Mouse (Mus musculus) stomach, embryonic 14.5 days (tissue): Measurements from ENCODE around the gene Usp54. TPM values are rescaled to one million over a fixed set of nuclear protein-coding genes. Genes with fewer than 3 reads are reported as not detected.

ENCODE experiments used
- ATAC-seq: fragments of 200-750 bp; cut with Nextera tagmentation; 2 replicates; pipeline ENCODE4 v1.8.0; 2017; ENCODE audit warnings: low read depth, moderate TSS enrichment; ENCODE audit not compliant: insufficient number of reproducible peaks, insufficient read depth, low FRiP score
- H3K27ac ChIP-seq: fragments of 300-500 bp; sonication (generic); 2 replicates; pipeline ENCODE4 v1.5.1; 2014; ENCODE audit warnings: mild to moderate bottlenecking, low read length, moderate library complexity, mixed read lengths
- H3K27me3 ChIP-seq: fragments of 300-500 bp; sonication (generic); 2 replicates; pipeline ENCODE4 v1.6.1; 2014; ENCODE audit warnings: low read length, control low read depth, mixed read lengths; ENCODE audit not compliant: control insufficient read depth, insufficient read depth
- H3K36me3 ChIP-seq: fragments of 300-500 bp; sonication (generic); 2 replicates; pipeline ENCODE4 v1.6.1; 2014; ENCODE audit warnings: mild to moderate bottlenecking, control low read depth, low read length, moderate library complexity, mixed read lengths; ENCODE audit not compliant: control insufficient read depth, insufficient read depth
- H3K4me1 ChIP-seq: fragments of 300-500 bp; sonication (generic); 2 replicates; pipeline ENCODE4 v1.6.1; 2014; ENCODE audit warnings: low read length, control low read depth, mixed read lengths; ENCODE audit not compliant: control insufficient read depth, insufficient read depth
- H3K4me2 ChIP-seq: fragments of 300-500 bp; sonication (generic); replicated peaks from 2 replicates; pipeline ENCODE4 v1.6.1; 2014; ENCODE audit warnings: low read depth, low read length, control low read depth
- H3K4me3 ChIP-seq: fragments of 300-500 bp; sonication (generic); 2 replicates; pipeline ENCODE4 v1.5.1; 2014; ENCODE audit warnings: low read depth, low read length, control low read depth
- H3K9ac ChIP-seq: fragments of 300-500 bp; sonication (generic); replicated peaks from 2 replicates; pipeline ENCODE4 v1.6.1; 2014; ENCODE audit warnings: low read depth, mild to moderate bottlenecking, control low read depth, low read length, moderate library complexity, mixed read lengths
- H3K9me3 ChIP-seq: fragments of 300-500 bp; sonication (generic); 2 replicates; pipeline ENCODE4 v1.6.1; 2016; ENCODE audit warnings: low read depth, low read length, control low read depth; ENCODE audit not compliant: control insufficient read depth
- WGBS: fragments of 180-500 bp; shearing (Covaris S2); extraction: QIAGEN DNeasy Blood & Tissue Kit; methylation state at CpG from one replicate; pipeline ENCODE4 v1.1.7; 2014; 5-methylcytosine and 5-hydroxymethylcytosine counted together
- polyA plus RNA-seq: library from polyadenylated mRNA; unstranded; fragments of >200 nt; fragmentation: Nextera tagmentation; extraction: Ambion mirVana; gene quantifications from 2 replicates; pipeline ENCODE4 v1.2.1, GENCODE M21; 2014

Usp54 gene
- polyA plus RNA-seq, result 8.4 and 9.8 TPM in 2 replicates

DNA sequence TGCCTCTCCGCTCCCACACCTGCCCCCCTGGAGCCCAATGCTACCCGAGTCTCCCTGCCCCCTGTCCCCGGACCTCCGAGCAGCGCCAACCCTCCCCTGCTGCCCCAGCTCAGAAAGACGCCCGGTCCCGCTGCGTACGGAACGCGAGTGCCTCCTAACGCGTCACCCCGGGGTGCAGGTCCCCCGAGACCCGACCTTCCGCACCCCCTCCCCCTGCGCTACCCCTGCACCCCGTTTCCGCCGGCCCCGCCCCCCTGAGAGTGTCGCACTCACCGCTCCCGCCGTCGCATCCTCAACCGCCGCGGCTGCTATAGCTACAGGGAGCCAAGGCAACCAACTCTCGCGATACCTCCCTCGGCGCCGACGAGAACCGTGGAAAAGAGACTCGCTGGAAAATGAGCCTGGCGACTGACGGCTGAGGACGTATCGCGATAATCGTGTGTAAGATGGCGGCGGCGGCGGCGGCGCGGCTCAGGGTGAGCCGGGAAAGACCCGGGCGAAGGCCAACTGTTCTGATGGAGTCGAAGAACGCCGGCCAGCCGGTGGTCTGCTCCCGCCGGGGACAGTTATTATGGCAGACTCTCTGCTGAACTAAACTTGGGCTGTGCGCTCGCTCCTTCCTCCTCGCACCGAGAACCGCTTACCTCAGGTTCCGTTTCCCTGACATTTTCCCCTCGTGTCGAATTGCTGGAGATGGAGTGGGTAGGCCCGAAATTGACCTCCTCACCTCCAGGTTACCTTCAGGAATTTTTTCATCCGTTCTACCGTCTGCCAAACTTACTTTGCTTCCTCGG, at the start of gene Usp54:
Usp54 (minus strand) TSS at position 420 of the 794 bp plus-strand sequence.
- Histone ChIP-seq H3K9me3 (no peaks in the 10 kb centered on the region), H3K9ac (peak within 1 kb of the TSS; percentile 79), H3K27ac (peak within 1 kb of the TSS; percentile 92), H3K4me2 (peak within 1 kb of the TSS; percentile 78), H3K36me3 (no peaks in the 10 kb centered on the region), H3K4me1 (peaks cover 6% of the 10 kb centered on the region; the same call in 1 of the 2 replicates), H3K27me3 (no peaks in the 10 kb centered on the region), H3K4me3 (peak within 1 kb of the TSS; percentile 74)
- under 1% methylated on average over 73 of the region's 73 CpGs for WGBS
- ATAC-seq, result peak; percentile 96

DNA sequence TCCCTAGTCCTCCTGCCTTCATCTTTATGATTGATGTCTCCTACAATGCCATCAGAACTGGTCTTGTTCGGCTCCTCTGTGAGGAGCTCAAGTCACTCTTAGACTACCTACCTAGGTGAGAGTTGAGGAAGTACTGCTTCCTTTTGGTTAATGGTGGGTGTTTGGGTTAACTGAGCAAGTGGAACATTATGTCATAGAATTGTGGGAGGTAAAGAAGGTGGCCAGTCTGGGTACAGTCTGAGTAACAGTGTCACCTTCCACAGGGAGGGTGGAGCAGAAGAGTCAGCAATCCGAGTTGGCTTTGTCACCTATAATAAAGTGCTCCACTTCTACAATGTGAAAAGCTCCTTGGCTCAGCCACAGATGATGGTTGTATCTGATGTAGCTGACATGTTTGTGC, 48.1 kb upstream of the Usp54 start:
- 77% methylated on average over 2 of the region's 2 CpGs for WGBS
- Histone ChIP-seq H3K4me3 (no peak overlapping the region), H3K36me3 (peaks cover 95% of the 10 kb centered on the region), H3K27ac (no peak overlapping the region), H3K4me1 (no peaks in the 10 kb centered on the region), H3K9me3 (no peaks in the 10 kb centered on the region), H3K27me3 (no peaks in the 10 kb centered on the region), H3K4me2 (no peak overlapping the region), H3K9ac (no peak overlapping the region)
- ATAC-seq, result no peak

DNA sequence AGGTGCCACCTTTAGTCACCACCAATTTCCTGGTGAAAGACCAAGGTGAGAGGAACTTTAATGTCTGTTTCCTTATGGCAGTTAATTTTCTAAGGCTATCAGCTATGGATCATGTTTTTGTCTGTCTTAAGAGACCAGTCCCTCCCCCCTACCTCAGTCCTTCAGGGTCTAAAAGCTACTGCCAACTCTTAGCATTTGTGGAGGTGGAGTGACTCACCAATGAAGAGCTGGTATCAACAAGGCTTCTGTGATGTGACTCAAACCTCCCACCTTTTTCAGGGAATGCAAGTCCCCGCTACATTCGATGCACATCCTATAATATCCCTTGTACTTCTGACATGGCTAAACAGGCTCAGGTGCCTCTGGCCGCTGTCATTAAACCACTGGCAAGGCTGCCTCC, 45.7 kb upstream of the Usp54 start:
- H3K4me2 ChIP-seq, result no peak overlapping the region
- no peak overlapping the region for H3K27ac ChIP-seq
- no peak for ATAC-seq
- WGBS, result 94% methylated on average over 3 of the region's 3 CpGs
- H3K9me3 ChIP-seq, result no peaks in the 10 kb centered on the region
- H3K36me3 ChIP-seq, result peaks cover 95% of the 10 kb centered on the region
- H3K4me1 ChIP-seq, result no peaks in the 10 kb centered on the region
- no peak overlapping the region for H3K9ac ChIP-seq
- H3K27me3 ChIP-seq, result no peaks in the 10 kb centered on the region
- H3K4me3 ChIP-seq, result no peak overlapping the region

- Histone ChIP-seq H3K9ac (no peak overlapping the region), H3K9me3 (no peaks in the 10 kb centered on the region), H3K4me3 (no peak overlapping the region), H3K36me3 (peaks cover 96% of the 10 kb centered on the region), H3K4me2 (no peak overlapping the region), H3K4me1 (no peaks in the 10 kb centered on the region), H3K27me3 (no peaks in the 10 kb centered on the region), H3K27ac (no peak overlapping the region)
- ATAC-seq, result no peak
- WGBS, result 77% methylated on average over 3 of the region's 3 CpGs
Observed at GRCm38 (mm10) chr14:20682498-20682897, 41.6 kb upstream of the Usp54 start.

DNA sequence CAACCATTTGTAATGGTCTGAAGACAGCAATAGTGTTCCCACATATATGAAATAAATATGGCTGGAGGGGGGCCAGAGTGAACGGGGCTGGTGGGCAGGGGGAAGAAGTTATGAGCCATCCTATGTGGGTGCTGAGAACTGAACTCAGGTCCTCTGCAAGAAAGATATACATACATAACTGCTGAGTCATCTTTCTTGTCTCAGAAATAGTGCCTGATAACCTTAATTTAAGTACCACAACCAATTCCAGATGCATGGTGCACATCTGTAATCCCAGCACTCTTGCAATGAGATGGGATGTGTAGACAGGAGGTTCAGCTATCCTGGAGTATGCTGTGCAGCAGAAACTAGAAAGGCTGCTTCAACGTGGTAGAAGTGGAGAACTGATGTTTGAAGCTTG, 40.9 kb upstream of the Usp54 start:
- Histone ChIP-seq H3K36me3 (peaks cover 94% of the 10 kb centered on the region), H3K27ac (no peak overlapping the region), H3K9me3 (no peaks in the 10 kb centered on the region), H3K27me3 (no peaks in the 10 kb centered on the region), H3K4me2 (no peak overlapping the region), H3K4me3 (no peak overlapping the region), H3K9ac (no peak overlapping the region), H3K4me1 (no peaks in the 10 kb centered on the region)
- no peak for ATAC-seq
- 77% methylated on average over 2 of the region's 2 CpGs for WGBS

- ATAC-seq, result no peak
- WGBS, result 91% methylated on average over 4 of the region's 4 CpGs
Observed at GRCm38 (mm10) chr14:20677906-20678305, 37.0 kb upstream of the Usp54 start.

DNA sequence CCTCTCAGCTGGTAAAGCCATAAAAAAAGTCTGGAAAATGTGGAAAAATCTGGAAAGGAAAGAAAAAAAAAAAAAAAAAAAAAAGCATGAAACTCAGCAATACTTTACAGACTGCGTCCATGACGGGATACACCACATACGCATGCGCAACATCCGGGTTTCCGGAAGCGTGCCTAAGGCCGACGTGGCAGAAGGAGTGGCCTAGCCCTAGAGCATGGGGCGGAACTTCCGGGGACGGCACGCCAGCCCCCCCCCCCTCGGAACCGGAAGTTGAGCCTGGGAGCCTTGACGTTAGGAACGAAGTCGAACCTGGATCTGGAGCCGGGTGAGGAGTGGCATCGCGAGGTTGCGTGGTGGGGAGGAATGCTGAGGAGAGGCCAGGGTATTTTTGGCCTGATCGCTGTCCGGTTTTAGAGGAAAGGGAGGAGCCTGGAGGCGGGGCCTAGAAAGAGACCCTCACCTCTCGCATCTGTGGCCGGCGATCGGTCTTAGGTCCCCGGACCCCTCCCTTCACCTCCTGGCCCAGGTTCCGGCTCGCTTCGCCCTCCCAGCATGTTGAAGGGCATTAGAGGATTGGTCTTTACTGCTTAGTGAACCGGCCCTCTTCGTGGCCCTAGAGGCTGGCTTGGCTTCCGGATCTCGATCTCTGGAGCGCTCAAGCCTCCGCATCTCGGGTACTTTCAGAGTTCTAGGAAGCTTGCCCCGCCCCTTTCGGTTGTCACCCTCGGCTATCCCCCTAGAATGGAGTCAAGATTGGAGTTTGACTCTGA, 33.4 kb upstream of the Usp54 start, which contains the start of gene Sec24c:
Sec24c (plus strand) TSS at position 245 of the 770 bp plus-strand sequence.
- Histone ChIP-seq H3K27me3 (no peaks in the 10 kb centered on the region), H3K4me3 (peak within 1 kb of the TSS; percentile 73), H3K4me2 (peak within 1 kb of the TSS; percentile 67), H3K4me1 (peaks cover 8% of the 10 kb centered on the region; the same call in 1 of the 2 replicates), H3K27ac (peak within 1 kb of the TSS; percentile 97), H3K9me3 (no peaks in the 10 kb centered on the region), H3K36me3 (peaks cover 29% of the 10 kb centered on the region), H3K9ac (peak within 1 kb of the TSS; percentile 69)
- 2% methylated on average over 43 of the region's 43 CpGs for WGBS
- peak; percentile 96 for ATAC-seq

More at GRCm38 (mm10) chr14:20677906-20678305, 37.0 kb upstream of the Usp54 start:
- peaks cover 8% of the 10 kb centered on the region; the same call in 1 of the 2 replicates for H3K4me1 ChIP-seq
- H3K9me3 ChIP-seq, result no peaks in the 10 kb centered on the region
- H3K4me2 ChIP-seq, result no peak overlapping the region
- H3K4me3 ChIP-seq, result no peak overlapping the region
- H3K36me3 ChIP-seq, result peaks cover 64% of the 10 kb centered on the region
- H3K27ac ChIP-seq, result no peak overlapping the region
- no peak overlapping the region for H3K9ac ChIP-seq
- H3K27me3 ChIP-seq, result no peaks in the 10 kb centered on the region

DNA sequence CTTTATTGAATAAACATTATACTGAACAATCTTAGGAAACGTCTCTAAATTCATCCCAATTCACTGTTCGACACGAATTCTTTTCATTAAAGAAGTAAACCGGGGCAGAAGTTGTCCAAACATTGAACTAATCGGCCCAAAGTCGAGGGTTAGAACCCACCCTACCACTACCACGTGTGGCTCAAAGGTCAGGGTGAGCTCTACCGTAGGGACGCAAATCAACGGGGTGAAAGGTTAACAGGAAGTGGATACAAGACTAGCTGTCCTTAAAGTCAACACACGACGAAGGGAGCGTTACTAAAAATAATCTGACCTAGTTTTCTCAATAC, 32.8 kb upstream of the Usp54 start:
- H3K9me3 ChIP-seq, result no peaks in the 10 kb centered on the region
- H3K9ac ChIP-seq, result no peak overlapping the region
- H3K27me3 ChIP-seq, result no peaks in the 10 kb centered on the region
- 8% methylated on average over 13 of the region's 13 CpGs for WGBS
- H3K4me1 ChIP-seq, result peaks cover 8% of the 10 kb centered on the region; the same call in 1 of the 2 replicates
- H3K4me2 ChIP-seq, result peak overlapping the region; percentile 64
- ATAC-seq, result peak; percentile 62; the same call in 1 of the 2 replicates
- peak overlapping the region; percentile 79 for H3K27ac ChIP-seq
- peaks cover 24% of the 10 kb centered on the region for H3K36me3 ChIP-seq
- peak overlapping the region; percentile 73 for H3K4me3 ChIP-seq
